Mouse (Mus musculus) bone marrow macrophage, adult 2 months (primary cell): ENCODE measurements around the gene Mob3b.

ENCODE experiments used
- CTCF ChIP-seq: IDR thresholded peaks from 2 replicates; pipeline ENCODE4 v1.5.1; 2012; ENCODE audit warnings: low read depth, mild to moderate bottlenecking, low read length, moderate library complexity
- POLR2A ChIP-seq: IDR thresholded peaks from 2 replicates; pipeline ENCODE4 v1.6.1; 2012; ENCODE audit warnings: mild to moderate bottlenecking, low read depth, low read length, borderline replicate concordance

DNA sequence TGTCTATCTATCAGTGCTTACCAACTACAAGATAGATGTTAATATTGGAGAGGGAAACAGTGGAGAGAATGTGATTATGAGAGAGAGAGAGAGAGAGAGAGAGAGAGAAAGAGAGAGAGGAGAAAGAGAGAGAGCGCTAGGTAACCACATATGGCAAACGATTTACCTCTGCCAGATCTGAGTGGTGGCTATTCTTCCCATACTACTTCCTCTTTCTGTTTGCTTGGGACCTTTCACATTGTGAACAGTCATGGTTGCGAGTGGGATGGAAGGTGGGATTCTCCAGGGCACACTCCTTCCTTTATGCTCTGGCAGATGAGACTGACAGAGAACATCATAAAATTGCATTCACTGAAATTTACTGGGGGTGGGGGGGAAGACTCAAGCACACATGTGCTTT is 40.1 kb downstream of the Mob3b start:
- TF ChIP-seq POLR2A, result no peak
- TF ChIP-seq CTCF, result no peak
